In genomic region chr8:127150645-127151044, GRCm38 (mm10) we compare ENCODE assay signal across 15 mouse cellular contexts.
"Had no signal": no experiment of that assay in that cellular context is flagged by ENCODE, and none has a peak within 500 bp of the region (broad histone marks: within the 10 kb centered on the region; RNA-seq: fewer than 3 reads in every experiment).

No protein-coding gene starts in this region.

- H3K27me3 ChIP-seq: limb, embryonic 12.5 days; limb, embryonic 15.5 days; midbrain, embryonic 13.5 days had no signal

- H3K27ac ChIP-seq: limb, embryonic 12.5 days; limb, embryonic 15.5 days; liver, embryonic 14.5 days; macrophage; midbrain, embryonic 13.5 days had no signal

- ATAC-seq: liver, postnatal 0 days; lung, postnatal 0 days; midbrain, embryonic 13.5 days had no signal

- H3K9ac ChIP-seq: limb, embryonic 12.5 days; limb, embryonic 15.5 days; liver, embryonic 14.5 days; liver, postnatal 0 days; lung, embryonic 14.5 days; midbrain, embryonic 13.5 days had no signal

- H3K4me2 ChIP-seq: limb, embryonic 12.5 days; limb, embryonic 15.5 days; liver, embryonic 11.5 days; lung, embryonic 14.5 days; midbrain, embryonic 13.5 days had no signal

- DNase-seq: kidney, adult 8-10 months; kidney, postnatal 14 days; kidney, postnatal 4 days; left cerebral cortex, postnatal 4 days; liver, postnatal 0 days; lung, embryonic 14.5 days; thymus, adult 18-20 months; thymus, postnatal 36 days had no signal

- H3K4me3 ChIP-seq: limb, embryonic 12.5 days; limb, embryonic 15.5 days; midbrain, embryonic 13.5 days had no signal

- H3K36me3 ChIP-seq: limb, embryonic 12.5 days; limb, embryonic 15.5 days; midbrain, embryonic 13.5 days had no signal

- H3K9me3 ChIP-seq: limb, embryonic 12.5 days; limb, embryonic 15.5 days; midbrain, embryonic 13.5 days had no signal
